Mouse (Mus musculus) heart, postnatal 10 days (tissue): Measurements from ENCODE around the gene Inha. TPM values are rescaled to one million over a fixed set of nuclear protein-coding genes. Genes with fewer than 3 reads are reported as not detected.

Source experiments
- DNase-seq, 2 experiments: peaks; one replicate each; pipeline ENCODE4 v3.0.0; 2021
- intact Hi-C: fragments of 180-260 bp; cut with DNase I; formaldehyde crosslinking; loops from one replicate; pipeline ENCODE4 v1.15.1; 2025
- total RNA-seq, 2 experiments: library from RNA; stranded (reverse); gene quantifications; 2 replicates each; pipeline ENCODE4 v1.2.3; 2021

Inha gene
- total RNA-seq: 1 to 10 TPM; 5.1 to 8.5 TPM

- no peak for DNase-seq
- intact Hi-C loops: loop anchor here (5.0 kb wide), 1 partner anchor 40 kb away; the partner anchor contains the start of gene Slc4a3
Observed at GRCm38 (mm10) chr1:75507006-75507405, at the start of gene Inha. Gene Inha, plus strand, starts transcription at chr1:75507077.

GRCm38 (mm10) chr1:75457710-75458024, 49.2 kb upstream of the Inha start:
- intact Hi-C loops: no loop called here

GRCm38 (mm10) chr1:75458025-75458788, 48.7 kb upstream of the Inha start:
- DNase-seq: peak; percentile 53 to 59
- intact Hi-C loops: no loop called here

More at GRCm38 (mm10) chr1:75457710-75458024, 49.2 kb upstream of the Inha start:
- no peak for DNase-seq

GRCm38 (mm10) chr1:75458789-75459684, 47.8 kb upstream of the Inha start:
- DNase-seq: peak; percentile 56 to 60

GRCm38 (mm10) chr1:75460297-75460696, 46.6 kb upstream of the Inha start:
- no peak for DNase-seq
- intact Hi-C loops: no loop called here

More at GRCm38 (mm10) chr1:75458789-75459684, 47.8 kb upstream of the Inha start:
- intact Hi-C loops: no loop called here

GRCm38 (mm10) chr1:75462636-75463035, 44.2 kb upstream of the Inha start:
- intact Hi-C loops: no loop called here
- DNase-seq: no peak

- no peak for DNase-seq
Observed at GRCm38 (mm10) chr1:75463652-75464204, 43.1 kb upstream of the Inha start.

GRCm38 (mm10) chr1:75467215-75467927, 39.5 kb upstream of the Inha start:
- intact Hi-C loops: loop anchor here (1.0 to 2.0 kb wide), 3 partner anchors 22 to 124 kb away; no protein-coding TSS in a partner anchor

More at GRCm38 (mm10) chr1:75463652-75464204, 43.1 kb upstream of the Inha start:
- intact Hi-C loops: no loop called here

GRCm38 (mm10) chr1:75469287-75469825, 37.5 kb upstream of the Inha start:
- DNase-seq: no peak
- intact Hi-C loops: no loop called here

More at GRCm38 (mm10) chr1:75467215-75467927, 39.5 kb upstream of the Inha start:
- peak; percentile 83 to 90 for DNase-seq

- intact Hi-C loops: no loop called here
- no peak for DNase-seq
Observed at GRCm38 (mm10) chr1:75476441-75476840, 30.4 kb upstream of the Inha start.

- peak; percentile 88 to 91 for DNase-seq
- intact Hi-C loops: loop anchor here (1.0 kb wide), 1 partner anchor 120 kb away; no protein-coding TSS in a partner anchor
Observed at GRCm38 (mm10) chr1:75477264-75477965, 29.5 kb upstream of the Inha start.

GRCm38 (mm10) chr1:75477966-75478290, 28.9 kb upstream of the Inha start:
- intact Hi-C loops: loop anchor here (1.0 kb wide), 2 partner anchors 81 to 119 kb away; no protein-coding TSS in a partner anchor
- DNase-seq: no peak

GRCm38 (mm10) chr1:75478497-75478896, 28.4 kb upstream of the Inha start:
- intact Hi-C loops: loop anchor here (1.0 kb wide), 1 partner anchor 81 kb away; no protein-coding TSS in a partner anchor

GRCm38 (mm10) chr1:75478916-75479634, 27.8 kb upstream of the Inha start, which contains the start of the genes Chpf and Tmem198:
Gene Chpf, minus strand, starts transcription at chr1:75479307.
Gene Tmem198, plus strand, starts transcription at chr1:75479532.
- intact Hi-C loops: loop anchor here (1.0 kb wide), 1 partner anchor 80 kb away; no protein-coding TSS in a partner anchor
- DNase-seq: peak; percentile 98

More at GRCm38 (mm10) chr1:75478497-75478896, 28.4 kb upstream of the Inha start:
- DNase-seq: peak; percentile 60 to 67

GRCm38 (mm10) chr1:75479635-75479989, 27.3 kb upstream of the Inha start:
- DNase-seq: no peak
- intact Hi-C loops: no loop called here

GRCm38 (mm10) chr1:75480036-75480435, 26.8 kb upstream of the Inha start:
- intact Hi-C loops: no loop called here
- no peak for DNase-seq

GRCm38 (mm10) chr1:75480735-75481134, 26.1 kb upstream of the Inha start:
- intact Hi-C loops: no loop called here
- DNase-seq: no peak

GRCm38 (mm10) chr1:75486561-75486960, 20.3 kb upstream of the Inha start:
- no peak for DNase-seq
- intact Hi-C loops: no loop called here

GRCm38 (mm10) chr1:75487040-75487404, 19.9 kb upstream of the Inha start:
- no peak for DNase-seq
- intact Hi-C loops: no loop called here
